Mouse (Mus musculus): ENCODE measurements at regions not wholly inside any gene's neighbourhood (a gene's known extent, or its start where the extent isn't known, plus 50 kb on each side); places are given as distances from the start of the nearest gene placed in this dataset.
A peak's percentile ranks its signal among the peaks of the same experiment; 100 is the strongest.

DNA sequence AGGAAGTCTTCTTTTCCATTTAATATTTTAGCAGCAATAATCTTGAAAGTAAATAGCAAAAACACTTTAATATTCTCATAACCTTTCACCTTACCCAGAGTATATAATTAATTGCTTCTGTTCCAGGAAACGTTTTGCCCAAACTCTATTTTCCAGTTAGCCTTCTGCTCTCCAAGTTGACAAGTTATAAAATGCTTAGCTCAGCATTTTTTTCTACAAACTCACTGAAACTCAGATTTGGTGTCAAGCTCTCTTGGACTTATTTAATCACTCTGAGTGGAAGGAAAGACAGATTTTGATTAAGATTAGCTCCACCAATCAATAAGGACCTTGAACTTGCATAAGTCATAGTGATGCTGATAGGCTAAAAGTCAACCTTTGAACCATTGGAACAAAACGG lies 528.8 kb upstream of the Itga1 start:
- H3K27me3 ChIP-seq (replicated peaks; ENCODE audit: control insufficient read depth, insufficient read depth, low read length): no peaks in the 10 kb centered on the region
- WGBS: 62% methylated on average over 2 of the region's 2 CpGs

DNA sequence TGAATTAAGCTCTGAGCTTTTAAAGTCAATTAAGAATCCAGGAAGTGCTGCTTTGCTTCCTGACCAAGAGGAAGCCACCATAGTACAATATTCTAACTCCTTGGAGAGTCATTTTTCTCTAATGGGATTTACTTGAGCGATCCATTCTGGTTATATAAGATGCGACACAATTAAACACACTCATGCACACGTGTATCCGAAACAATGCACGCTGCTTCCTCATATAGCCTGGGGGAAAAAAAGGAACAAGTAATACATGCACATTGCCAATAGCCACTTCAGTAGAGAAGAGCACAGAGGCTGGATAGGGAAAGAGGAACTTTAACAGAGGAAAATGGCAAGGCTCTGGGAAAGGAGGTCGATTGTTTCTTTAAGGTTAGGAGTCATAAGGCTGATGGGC lies 511.4 kb upstream of the Itga1 start:
- H3K36me3 ChIP-seq (ENCODE audit: control insufficient read depth, insufficient read depth, low read length): no peaks in the 10 kb centered on the region
- H3K9ac ChIP-seq (ENCODE audit: low read depth, low read length): no peak overlapping the region
- H3K9me3 ChIP-seq (ENCODE audit: control insufficient read depth, low read length): no peaks in the 10 kb centered on the region
- no peak overlapping the region for H3K4me3 ChIP-seq (ENCODE audit: low read length)
- ATAC-seq: no peak
- H3K4me1 ChIP-seq (ENCODE audit: control insufficient read depth, insufficient read depth, low read length): no peaks in the 10 kb centered on the region
- 87% methylated on average over 6 of the region's 6 CpGs for WGBS
- no peak overlapping the region for H3K27ac ChIP-seq (ENCODE audit: low read length)
- no peaks in the 10 kb centered on the region for H3K27me3 ChIP-seq (replicated peaks; ENCODE audit: control insufficient read depth, insufficient read depth, low read length)
- no peak overlapping the region for H3K4me2 ChIP-seq (ENCODE audit: low read depth, low read length)

More for the DNA sequence above, 528.8 kb upstream of the Itga1 start:
- Histone ChIP-seq H3K9me3 (ENCODE audit: control insufficient read depth, low read length) (no peaks in the 10 kb centered on the region), H3K4me1 (ENCODE audit: control insufficient read depth, insufficient read depth, low read length) (no peaks in the 10 kb centered on the region), H3K4me3 (ENCODE audit: low read length) (no peak overlapping the region), H3K4me2 (ENCODE audit: low read depth, low read length) (no peak overlapping the region), H3K27ac (ENCODE audit: low read length) (no peak overlapping the region), H3K36me3 (ENCODE audit: control insufficient read depth, insufficient read depth, low read length) (no peaks in the 10 kb centered on the region), H3K9ac (ENCODE audit: low read depth, low read length) (no peak overlapping the region)
- ATAC-seq: no peak

DNA sequence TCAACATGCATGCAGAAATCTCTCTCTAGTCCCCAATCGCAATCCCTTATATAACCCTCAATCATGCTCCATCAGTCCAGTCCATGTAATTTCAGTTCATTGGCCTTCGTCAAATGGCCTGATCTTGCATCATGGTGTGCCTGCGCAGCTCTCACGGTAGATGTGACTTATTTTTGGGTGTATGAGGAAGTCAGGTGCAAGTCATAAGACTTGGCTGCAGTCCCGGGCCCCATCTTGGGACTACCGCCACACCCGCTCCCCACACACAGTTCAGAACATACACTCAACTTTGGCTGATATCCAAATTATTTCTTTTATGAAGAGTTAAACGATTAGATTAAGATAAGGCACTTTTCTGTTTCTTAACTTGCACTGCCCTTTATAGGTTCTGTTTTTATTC lies 504.7 kb upstream of the Itga1 start:
- H3K36me3 ChIP-seq (ENCODE audit: control insufficient read depth, insufficient read depth, low read length): no peaks in the 10 kb centered on the region
- H3K9ac ChIP-seq (ENCODE audit: low read depth, low read length): no peak overlapping the region
- no peaks in the 10 kb centered on the region for H3K27me3 ChIP-seq (replicated peaks; ENCODE audit: control insufficient read depth, insufficient read depth, low read length)
- H3K4me3 ChIP-seq (ENCODE audit: low read length): no peak overlapping the region
- 84% methylated on average over 8 of the region's 8 CpGs for WGBS
- no peak overlapping the region for H3K27ac ChIP-seq (ENCODE audit: low read length)
- ATAC-seq: no peak
- H3K4me1 ChIP-seq (ENCODE audit: control insufficient read depth, insufficient read depth, low read length): no peaks in the 10 kb centered on the region
- no peak overlapping the region for H3K4me2 ChIP-seq (ENCODE audit: low read depth, low read length)
- H3K9me3 ChIP-seq (ENCODE audit: control insufficient read depth, low read length): no peaks in the 10 kb centered on the region

DNA sequence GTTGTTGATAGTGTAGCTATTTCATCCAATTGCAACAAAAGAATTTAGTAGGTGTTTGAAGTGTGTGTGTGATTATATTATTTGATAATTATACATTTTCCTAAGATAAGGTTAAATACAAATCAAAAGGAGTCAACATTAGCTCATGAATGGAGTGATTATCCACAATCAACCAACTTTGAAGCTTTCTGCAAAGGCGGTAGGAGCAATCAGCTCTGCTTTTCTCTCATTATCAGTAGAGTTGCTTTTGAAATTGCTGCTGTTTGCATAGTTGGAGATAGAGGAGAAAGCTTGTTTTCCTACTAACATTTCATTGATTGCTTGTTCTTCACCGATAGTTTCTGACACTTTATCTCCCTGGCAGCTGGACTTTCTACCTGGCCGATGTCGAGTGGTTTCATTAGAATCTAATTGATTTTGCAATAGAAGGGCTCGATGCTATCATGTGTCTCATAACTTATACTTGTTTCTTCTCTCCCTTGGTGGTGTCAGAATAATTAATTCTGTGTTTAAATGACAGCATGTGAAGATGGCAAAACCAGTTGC lies 493.4 kb upstream of the Itga1 start:
- no peak overlapping the region for H3K4me2 ChIP-seq (ENCODE audit: low read depth, low read length)
- H3K9ac ChIP-seq (ENCODE audit: low read depth, low read length): no peak overlapping the region
- H3K27me3 ChIP-seq (replicated peaks; ENCODE audit: control insufficient read depth, insufficient read depth, low read length): no peaks in the 10 kb centered on the region
- no peaks in the 10 kb centered on the region for H3K9me3 ChIP-seq (ENCODE audit: control insufficient read depth, low read length)
- no peak overlapping the region for H3K27ac ChIP-seq (ENCODE audit: low read length)
- no peaks in the 10 kb centered on the region for H3K4me1 ChIP-seq (ENCODE audit: control insufficient read depth, insufficient read depth, low read length)
- H3K4me3 ChIP-seq (ENCODE audit: low read length): no peak overlapping the region
- H3K36me3 ChIP-seq (ENCODE audit: control insufficient read depth, insufficient read depth, low read length): no peaks in the 10 kb centered on the region
- 56% methylated on average over 5 of the region's 5 CpGs for WGBS
- ATAC-seq: peak; percentile 46; the same call in 1 of the 2 replicates

DNA sequence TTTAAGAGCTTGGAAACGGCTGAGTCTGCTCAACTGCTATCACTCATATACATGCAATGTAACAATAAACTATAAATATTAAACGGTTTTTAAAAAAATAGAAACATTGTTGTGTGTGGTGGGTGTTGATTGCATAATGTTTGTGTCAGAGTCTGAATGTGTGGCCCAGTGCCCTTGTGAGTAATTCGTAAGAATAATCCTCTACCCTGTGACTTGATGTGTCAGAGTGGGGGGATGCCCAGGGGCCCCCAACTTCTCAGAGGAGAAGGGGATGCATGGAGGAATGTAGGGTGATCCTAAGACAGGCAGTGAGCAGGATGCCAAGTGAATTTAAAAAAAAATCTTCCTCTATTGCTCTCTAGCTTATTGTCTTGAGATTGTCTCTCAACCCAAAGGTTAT lies 474.2 kb upstream of the Itga1 start:
- no peaks in the 10 kb centered on the region for H3K36me3 ChIP-seq (ENCODE audit: control insufficient read depth, insufficient read depth, low read length)
- H3K9ac ChIP-seq (ENCODE audit: low read depth, low read length): no peak overlapping the region
- ATAC-seq: no peak
- no peak overlapping the region for H3K4me3 ChIP-seq (ENCODE audit: low read length)
- no peak overlapping the region for H3K27ac ChIP-seq (ENCODE audit: low read length)
- no peaks in the 10 kb centered on the region for H3K9me3 ChIP-seq (ENCODE audit: control insufficient read depth, low read length)
- H3K4me2 ChIP-seq (ENCODE audit: low read depth, low read length): no peak overlapping the region
- H3K27me3 ChIP-seq (replicated peaks; ENCODE audit: control insufficient read depth, insufficient read depth, low read length): no peaks in the 10 kb centered on the region
- 77% methylated on average over 3 of the region's 3 CpGs for WGBS
- H3K4me1 ChIP-seq (ENCODE audit: control insufficient read depth, insufficient read depth, low read length): no peaks in the 10 kb centered on the region

DNA sequence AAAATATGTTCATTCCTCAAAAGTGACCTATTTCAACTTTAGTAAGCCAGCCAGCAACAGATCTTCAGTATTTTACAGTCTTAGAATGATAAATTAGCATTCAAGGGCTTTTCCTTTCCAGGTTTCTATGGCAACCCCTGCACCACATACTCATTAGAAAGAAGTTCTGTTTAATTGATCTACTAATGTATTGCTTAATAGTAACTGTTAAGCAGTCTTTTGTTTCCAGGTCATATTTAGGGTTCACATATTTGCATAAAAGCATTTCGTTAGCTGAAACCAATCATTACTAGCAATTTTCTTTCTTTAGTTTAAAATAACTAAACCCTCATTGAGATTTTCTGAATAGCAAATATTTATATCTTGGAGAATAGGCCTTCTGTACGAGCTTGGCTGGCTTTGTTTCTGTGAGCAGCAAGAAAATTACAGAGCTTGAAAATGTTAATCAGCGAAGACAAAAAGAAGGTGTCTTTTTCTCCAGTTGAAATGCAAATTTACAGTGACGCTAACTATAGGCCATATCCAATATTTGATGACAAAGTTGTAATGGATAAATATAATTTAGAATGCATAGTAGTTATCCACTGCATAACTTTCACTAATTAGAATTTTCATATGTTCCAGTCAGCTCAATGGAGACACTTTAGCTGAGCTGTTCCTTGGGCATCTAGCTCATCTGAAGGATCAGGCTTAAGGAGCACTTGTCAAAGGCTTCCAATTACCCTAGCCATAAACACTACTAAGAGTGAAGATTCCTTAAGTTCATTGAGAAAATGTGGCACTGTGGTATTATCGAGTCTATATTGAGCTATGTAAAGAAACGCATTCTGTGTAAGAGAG lies 473.5 kb upstream of the Itga1 start:
- Histone ChIP-seq H3K4me3 (ENCODE audit: low read length) (no peak overlapping the region), H3K27me3 (replicated peaks; ENCODE audit: control insufficient read depth, insufficient read depth, low read length) (no peaks in the 10 kb centered on the region), H3K27ac (ENCODE audit: low read length) (no peak overlapping the region), H3K4me2 (ENCODE audit: low read depth, low read length) (no peak overlapping the region), H3K9ac (ENCODE audit: low read depth, low read length) (no peak overlapping the region), H3K9me3 (ENCODE audit: control insufficient read depth, low read length) (no peaks in the 10 kb centered on the region), H3K36me3 (ENCODE audit: control insufficient read depth, insufficient read depth, low read length) (no peaks in the 10 kb centered on the region), H3K4me1 (ENCODE audit: control insufficient read depth, insufficient read depth, low read length) (no peaks in the 10 kb centered on the region)
- no peak for ATAC-seq
- WGBS: 84% methylated on average over 6 of the region's 6 CpGs

DNA sequence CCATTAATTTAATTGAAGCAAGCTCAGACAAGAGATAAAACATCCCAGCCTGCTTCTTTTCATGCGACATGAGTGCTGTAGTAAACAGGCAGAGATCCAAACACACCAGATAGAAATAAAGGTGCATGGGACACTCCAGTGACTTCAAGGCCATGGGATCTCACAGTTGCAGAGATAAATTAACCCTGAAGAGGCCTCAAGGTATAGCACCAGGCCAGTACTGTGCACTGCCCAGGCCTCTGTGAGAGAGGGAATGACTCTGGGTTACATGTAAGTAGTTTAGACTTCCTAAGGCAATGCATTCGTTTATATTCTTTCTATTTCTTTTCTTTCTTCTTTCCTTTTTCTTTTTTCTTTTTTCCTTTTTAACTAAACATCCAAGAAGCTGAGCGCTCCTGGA lies 439.4 kb upstream of the Itga1 start:
- no peak overlapping the region for H3K27ac ChIP-seq (ENCODE audit: low read length)
- H3K9ac ChIP-seq (ENCODE audit: low read depth, low read length): no peak overlapping the region
- H3K27me3 ChIP-seq (replicated peaks; ENCODE audit: control insufficient read depth, insufficient read depth, low read length): no peaks in the 10 kb centered on the region
- H3K4me1 ChIP-seq (ENCODE audit: control insufficient read depth, insufficient read depth, low read length): no peaks in the 10 kb centered on the region
- ATAC-seq: no peak
- H3K4me2 ChIP-seq (ENCODE audit: low read depth, low read length): no peak overlapping the region
- 70% methylated on average over 3 of the region's 3 CpGs for WGBS
- H3K36me3 ChIP-seq (ENCODE audit: control insufficient read depth, insufficient read depth, low read length): no peaks in the 10 kb centered on the region
- H3K4me3 ChIP-seq (ENCODE audit: low read length): no peak overlapping the region
- H3K9me3 ChIP-seq (ENCODE audit: control insufficient read depth, low read length): no peaks in the 10 kb centered on the region

DNA sequence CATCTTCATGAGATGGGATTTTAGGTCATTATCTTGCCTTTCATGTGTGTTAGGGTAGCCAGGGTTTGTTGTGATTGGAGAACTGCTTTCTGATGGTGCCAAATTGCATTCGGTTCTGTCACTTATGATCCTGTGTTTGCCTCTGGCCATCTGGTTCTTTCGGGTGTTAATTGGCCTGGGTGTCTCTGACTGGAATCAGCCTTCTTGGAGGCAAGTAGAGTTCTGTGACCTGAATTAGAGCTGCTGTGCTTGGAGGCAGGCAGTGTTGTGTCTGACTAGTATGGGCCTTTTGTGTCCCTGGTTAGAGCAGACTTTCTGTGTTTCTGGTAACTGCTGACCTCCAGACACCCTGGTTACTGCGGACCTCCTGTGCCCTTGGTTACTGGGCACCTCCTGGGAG lies 434.1 kb upstream of the Itga1 start:
- no peaks in the 10 kb centered on the region for H3K27me3 ChIP-seq (replicated peaks; ENCODE audit: control insufficient read depth, insufficient read depth, low read length)
- ATAC-seq: no peak
- WGBS: 75% methylated on average over 3 of the region's 3 CpGs
- no peak overlapping the region for H3K9ac ChIP-seq (ENCODE audit: low read depth, low read length)
- no peaks in the 10 kb centered on the region for H3K4me1 ChIP-seq (ENCODE audit: control insufficient read depth, insufficient read depth, low read length)
- H3K4me3 ChIP-seq (ENCODE audit: low read length): no peak overlapping the region
- H3K27ac ChIP-seq (ENCODE audit: low read length): no peak overlapping the region
- H3K36me3 ChIP-seq (ENCODE audit: control insufficient read depth, insufficient read depth, low read length): no peaks in the 10 kb centered on the region
- no peak overlapping the region for H3K4me2 ChIP-seq (ENCODE audit: low read depth, low read length)
- no peaks in the 10 kb centered on the region for H3K9me3 ChIP-seq (ENCODE audit: control insufficient read depth, low read length)

DNA sequence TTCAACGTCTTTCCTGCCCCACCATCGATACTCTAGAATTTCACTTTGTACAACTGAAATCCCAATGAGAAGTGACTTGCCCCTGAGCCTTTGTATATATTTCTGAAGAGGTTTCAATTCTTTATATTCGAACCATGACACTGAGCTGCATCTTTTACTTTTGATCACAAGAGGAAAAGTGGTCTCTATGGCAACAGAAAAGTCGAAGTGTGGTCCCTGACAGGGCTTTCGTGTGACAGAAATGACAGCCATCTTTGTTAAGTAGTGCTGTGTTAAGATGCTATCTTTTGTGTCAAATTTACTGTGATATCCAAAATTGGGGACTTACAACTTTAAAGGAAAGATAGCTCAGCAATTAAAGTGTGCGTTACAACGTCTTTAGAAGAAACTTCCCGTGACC lies 412.1 kb upstream of the Itga1 start:
- 74% methylated on average over 8 of the region's 8 CpGs for WGBS
- Histone ChIP-seq H3K27ac (ENCODE audit: low read length) (no peak overlapping the region), H3K4me1 (ENCODE audit: control insufficient read depth, insufficient read depth, low read length) (no peaks in the 10 kb centered on the region), H3K9me3 (ENCODE audit: control insufficient read depth, low read length) (no peaks in the 10 kb centered on the region), H3K4me2 (ENCODE audit: low read depth, low read length) (no peak overlapping the region), H3K36me3 (ENCODE audit: control insufficient read depth, insufficient read depth, low read length) (no peaks in the 10 kb centered on the region), H3K4me3 (ENCODE audit: low read length) (no peak overlapping the region), H3K9ac (ENCODE audit: low read depth, low read length) (no peak overlapping the region), H3K27me3 (replicated peaks; ENCODE audit: control insufficient read depth, insufficient read depth, low read length) (no peaks in the 10 kb centered on the region)
- no peak for ATAC-seq

DNA sequence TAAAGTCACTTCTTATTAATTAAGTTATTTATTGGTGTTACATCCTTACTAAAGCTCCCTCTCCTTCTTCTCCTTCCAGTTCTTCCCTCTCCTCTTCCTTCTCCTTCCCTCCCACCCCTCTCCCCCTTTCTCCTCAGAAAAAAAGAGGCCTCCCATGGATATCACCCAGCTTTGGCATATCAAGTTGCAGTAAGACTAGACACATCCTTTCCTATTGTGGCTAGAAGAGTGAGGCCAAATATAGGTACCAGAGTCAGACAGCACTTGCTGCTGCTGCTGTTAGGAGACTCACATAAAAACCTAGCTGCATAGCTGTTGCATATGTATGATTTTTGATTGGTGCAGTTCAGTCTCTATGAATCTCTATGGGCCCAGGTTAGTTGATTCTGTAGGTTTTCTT lies 410.4 kb upstream of the Itga1 start:
- H3K36me3 ChIP-seq (ENCODE audit: control insufficient read depth, insufficient read depth, low read length): no peaks in the 10 kb centered on the region
- H3K9me3 ChIP-seq (ENCODE audit: control insufficient read depth, low read length): no peaks in the 10 kb centered on the region
- H3K4me3 ChIP-seq (ENCODE audit: low read length): no peak overlapping the region
- no peak overlapping the region for H3K27ac ChIP-seq (ENCODE audit: low read length)
- no peak overlapping the region for H3K4me2 ChIP-seq (ENCODE audit: low read depth, low read length)
- H3K27me3 ChIP-seq (replicated peaks; ENCODE audit: control insufficient read depth, insufficient read depth, low read length): no peaks in the 10 kb centered on the region
- no peaks in the 10 kb centered on the region for H3K4me1 ChIP-seq (ENCODE audit: control insufficient read depth, insufficient read depth, low read length)
- H3K9ac ChIP-seq (ENCODE audit: low read depth, low read length): no peak overlapping the region
- no peak for ATAC-seq

Measured in intestine, embryonic 16.5 days (tissue).